Comparison of ENCODE assay signal across 12 mouse cellular contexts in genomic region chr10:78134400-78134799, GRCm38 (mm10). TPM values are rescaled to one million over a fixed set of nuclear protein-coding genes. Genes with fewer than 3 reads are reported as not detected.
DNase-seq lines count a peak whose midpoint lies in the region; ATAC-seq lines count a peak whose summit lies in the region.
"Had no signal": no experiment of that assay in that cellular context is flagged by ENCODE, and none has a peak within 500 bp of the region (broad histone marks: within the 10 kb centered on the region; RNA-seq: fewer than 3 reads in every experiment).

No protein-coding gene starts in this region.

- peak; percentile 22 for DNase-seq in forebrain, embryonic 11.5 days (ENCODE audit: low spot score)
- no peak for DNase-seq in forebrain, embryonic 14.5 days (ENCODE audit: low spot score)
- peak; percentile 49 for DNase-seq in lung, postnatal 36 days
- DNase-seq in lung, postnatal 10 days, result no peak
- no peak for DNase-seq in limb, embryonic 10.5 days (ENCODE audit: low spot score)
- DNase-seq in thymus, postnatal 14 days, result peak; percentile 37
- DNase-seq in left cerebral cortex, postnatal 4 days, result no peak
- no peak for DNase-seq in cerebellum, postnatal 4 days (ENCODE audit: low spot score in 2 of 2)
- DNase-seq: cerebellum, adult 11 months; gastrocnemius, postnatal 36 days had no signal

- H3K9me3 ChIP-seq in forebrain, embryonic 11.5 days (ENCODE audit: control insufficient read depth, low read length), result no peaks in the 10 kb centered on the region
- no peaks in the 10 kb centered on the region for H3K9me3 ChIP-seq in forebrain, embryonic 14.5 days (replicated peaks; ENCODE audit: control insufficient read depth, low read length)
- H3K9me3 ChIP-seq in limb, embryonic 10.5 days (replicated peaks), result no peaks in the 10 kb centered on the region
- H3K9me3 ChIP-seq: limb, embryonic 15.5 days had no signal

- 72% methylated on average over 4 of the region's 4 CpGs for WGBS in forebrain, embryonic 11.5 days
- 79% methylated on average over 4 of the region's 4 CpGs for WGBS in forebrain, embryonic 14.5 days
- 70% methylated on average over 4 of the region's 4 CpGs for WGBS in limb, embryonic 10.5 days

- no peak overlapping the region for H3K9ac ChIP-seq in forebrain, embryonic 11.5 days (ENCODE audit: low read length)
- no peak overlapping the region for H3K9ac ChIP-seq in forebrain, embryonic 14.5 days (ENCODE audit: low read length)
- H3K9ac ChIP-seq: limb, embryonic 15.5 days had no signal

- peaks cover 1% of the 10 kb centered on the region; the same call in 1 of the 2 replicates for H3K4me1 ChIP-seq in forebrain, embryonic 11.5 days (replicated peaks; ENCODE audit: control insufficient read depth, insufficient read depth, low read length)
- H3K4me1 ChIP-seq in forebrain, embryonic 14.5 days (ENCODE audit: control insufficient read depth, insufficient read depth, low read length), result 0 out of 2 replicates have a peak, but pooled peaks cover 4% of the 10 kb centered on the region
- peaks cover 36% of the 10 kb centered on the region for H3K4me1 ChIP-seq in limb, embryonic 10.5 days

- no peak for ATAC-seq in forebrain, embryonic 11.5 days (replicated peaks; ENCODE audit: low FRiP score)
- ATAC-seq in forebrain, embryonic 14.5 days, result no peak

- H3K27ac ChIP-seq in forebrain, embryonic 11.5 days (ENCODE audit: low read depth, low read length), result no peak overlapping the region
- H3K27ac ChIP-seq in forebrain, embryonic 14.5 days (ENCODE audit: low read depth, low read length), result no peak overlapping the region
- H3K27ac ChIP-seq in limb, embryonic 10.5 days, result 0 out of 2 replicates have a peak overlapping the region, but pooled peaks have one; percentile 63
- H3K27ac ChIP-seq: limb, embryonic 15.5 days had no signal

- H3K27me3 ChIP-seq in forebrain, embryonic 11.5 days (ENCODE audit: control insufficient read depth, insufficient read depth, low read length), result no peaks in the 10 kb centered on the region
- no peaks in the 10 kb centered on the region for H3K27me3 ChIP-seq in forebrain, embryonic 14.5 days (replicated peaks; ENCODE audit: control insufficient read depth, insufficient read depth, low read length)
- H3K27me3 ChIP-seq in limb, embryonic 10.5 days (ENCODE audit: low read depth, poor library complexity, severe bottlenecking), result no peaks in the 10 kb centered on the region
- H3K27me3 ChIP-seq: limb, embryonic 15.5 days had no signal

- H3K36me3 ChIP-seq in forebrain, embryonic 11.5 days (ENCODE audit: control insufficient read depth, insufficient read depth, low read length), result no peaks in the 10 kb centered on the region
- H3K36me3 ChIP-seq in forebrain, embryonic 14.5 days (ENCODE audit: control insufficient read depth, insufficient read depth, low read length), result no peaks in the 10 kb centered on the region
- H3K36me3 ChIP-seq in limb, embryonic 10.5 days, result no peaks in the 10 kb centered on the region
- H3K36me3 ChIP-seq: limb, embryonic 15.5 days had no signal

- H3K4me2 ChIP-seq in forebrain, embryonic 11.5 days (ENCODE audit: low read depth, low read length, severe bottlenecking), result no peak overlapping the region
- no peak overlapping the region for H3K4me2 ChIP-seq in forebrain, embryonic 14.5 days (ENCODE audit: low read length)

- no peak overlapping the region for H3K4me3 ChIP-seq in forebrain, embryonic 11.5 days (ENCODE audit: low read depth, low read length)
- no peak overlapping the region for H3K4me3 ChIP-seq in forebrain, embryonic 14.5 days (ENCODE audit: low read depth, low read length)
- H3K4me3 ChIP-seq in limb, embryonic 10.5 days, result no peak overlapping the region
- H3K4me3 ChIP-seq: limb, embryonic 15.5 days; myocyte had no signal

- intact Hi-C loops in left cerebral cortex, postnatal 4 days (cut with DNase I), result no loop called here

RNA-seq across cellular contexts. Expression of gene D10Jhu81e, which starts 35.2 kb away (rescaled TPM):
- 14.0 and 16.3 TPM in 2 replicates for polyA plus RNA-seq in forebrain, embryonic 11.5 days (2014; fragmentation: Nextera tagmentation; extraction: Ambion mirVana)
- polyA plus RNA-seq in forebrain, embryonic 14.5 days (2014; fragmentation: Nextera tagmentation; extraction: Ambion mirVana), result 25.0 and 33.0 TPM in 2 replicates
- 19.9 and 20.3 TPM in 2 replicates for polyA plus RNA-seq in limb, embryonic 10.5 days (2016; fragmentation: Nextera tagmentation; extraction: Ambion mirVana)
- total RNA-seq in left cerebral cortex, postnatal 4 days (2021), result 10 to 100 TPM; 52.6 to 59.3 TPM

RNA-seq across cellular contexts. Expression of gene Pwp2, which starts 50.5 kb away (rescaled TPM):
- polyA plus RNA-seq in forebrain, embryonic 11.5 days (2014; fragmentation: Nextera tagmentation; extraction: Ambion mirVana), result 23.7 and 28.4 TPM in 2 replicates
- 16.4 and 17.8 TPM in 2 replicates for polyA plus RNA-seq in forebrain, embryonic 14.5 days (2014; fragmentation: Nextera tagmentation; extraction: Ambion mirVana)
- polyA plus RNA-seq in limb, embryonic 10.5 days (2016; fragmentation: Nextera tagmentation; extraction: Ambion mirVana), result 35.0 and 38.6 TPM in 2 replicates
- total RNA-seq in left cerebral cortex, postnatal 4 days (2021), result 10 to 100 TPM; 22.6 to 23.7 TPM

Comparison
In these comparisons a context has a peak if more than half of its experiments do, and no peak if none do; other contexts are left out.
1. DNase-seq: peak in forebrain, embryonic 11.5 days (single experiment), lung, postnatal 36 days (single experiment) and thymus, postnatal 14 days (single experiment); none in forebrain, embryonic 14.5 days (single experiment), lung, postnatal 10 days (single experiment), limb, embryonic 10.5 days (single experiment), left cerebral cortex, postnatal 4 days (single experiment) and cerebellum, postnatal 4 days (0 of 2).